Comparison of ENCODE assay signal across 21 mouse cellular contexts in genomic region chr3:100559431-100559830, GRCm38 (mm10).
DNase-seq lines count a peak whose midpoint lies in the region; ATAC-seq and TF ChIP-seq lines count a peak whose summit lies in the region.
"Had no signal": no experiment of that assay in that cellular context is flagged by ENCODE, and none has a peak within 500 bp of the region (broad histone marks: within the 10 kb centered on the region; RNA-seq: fewer than 3 reads in every experiment).

No protein-coding gene starts in this region.

- no peaks in the 10 kb centered on the region for H3K36me3 ChIP-seq in spleen, adult 2 months (ENCODE audit: control insufficient read depth, insufficient read depth, low read length)
- no peaks in the 10 kb centered on the region for H3K36me3 ChIP-seq in midbrain, embryonic 11.5 days (ENCODE audit: control insufficient read depth, insufficient read depth, low read length)
- H3K36me3 ChIP-seq: intestine, embryonic 15.5 days had no signal

- no peak for DNase-seq in spleen, adult 2 months (ENCODE audit: low read depth in 1 of 2, low spot score in 2 of 2)
- no peak for DNase-seq in spleen, postnatal 4 days (ENCODE audit: low spot score in 2 of 2)
- DNase-seq in NIH3T3 (ENCODE audit: low read depth), result peak; percentile 55
- peak; percentile 47 for DNase-seq in induced T-regulatory cell, adult 2 months (ENCODE audit: low read depth)
- no peak for DNase-seq in right cerebral cortex, postnatal 36 days (ENCODE audit: low spot score in 2 of 2)
- no peak for DNase-seq in midbrain, embryonic 11.5 days (ENCODE audit: low spot score, missing footprints)
- DNase-seq in testis, postnatal 10 days (ENCODE audit: low spot score), result no peak
- DNase-seq: adrenal gland, adult 8-10 months; adrenal gland, postnatal 36 days; cerebellum, adult 9-10 months; cerebellum, postnatal 36 days; gastrocnemius, adult 2 months; gastrocnemius, postnatal 25 days had no signal

- no peak overlapping the region for H3K4me3 ChIP-seq in spleen, adult 2 months (ENCODE audit: extremely low read depth, insufficient read depth, insufficient read length)
- no peak overlapping the region for H3K4me3 ChIP-seq in midbrain, embryonic 11.5 days (ENCODE audit: low read depth, low read length)
- H3K4me3 ChIP-seq: embryonic facial prominence, embryonic 13.5 days; forebrain, embryonic 10.5 days; gastrocnemius, adult 2 months; heart, embryonic 13.5 days; hindbrain, embryonic 13.5 days; intestine, embryonic 15.5 days had no signal

- no peak overlapping the region for H3K4me2 ChIP-seq in midbrain, embryonic 11.5 days
- H3K4me2 ChIP-seq: embryonic facial prominence, embryonic 13.5 days; heart, embryonic 13.5 days; hindbrain, embryonic 13.5 days; intestine, embryonic 15.5 days had no signal

- peak overlapping the region; percentile 46 for H3K27ac ChIP-seq in spleen, adult 2 months (ENCODE audit: insufficient read depth, low read length)
- no peak overlapping the region for H3K27ac ChIP-seq in midbrain, embryonic 11.5 days (ENCODE audit: low read depth, low read length)
- H3K27ac ChIP-seq: embryonic facial prominence, embryonic 13.5 days; forebrain, embryonic 10.5 days; gastrocnemius, adult 2 months; heart, embryonic 13.5 days; hindbrain, embryonic 13.5 days; hindbrain, postnatal 0 days; intestine, embryonic 15.5 days had no signal

- no peaks in the 10 kb centered on the region for H3K27me3 ChIP-seq in spleen, adult 2 months (ENCODE audit: control insufficient read depth, insufficient read depth, low read length)
- no peaks in the 10 kb centered on the region for H3K27me3 ChIP-seq in midbrain, embryonic 11.5 days (ENCODE audit: control insufficient read depth, insufficient read depth, low read length)
- H3K27me3 ChIP-seq: CH12.LX; embryonic facial prominence, embryonic 13.5 days; heart, embryonic 13.5 days; hindbrain, embryonic 13.5 days; intestine, embryonic 15.5 days had no signal

- H3K9ac ChIP-seq in midbrain, embryonic 11.5 days (ENCODE audit: low read length), result no peak overlapping the region
- H3K9ac ChIP-seq: embryonic facial prominence, embryonic 13.5 days; heart, embryonic 13.5 days; hindbrain, embryonic 13.5 days; intestine, embryonic 15.5 days had no signal

- no peak for ATAC-seq in midbrain, embryonic 11.5 days (ENCODE audit: low FRiP score)
- ATAC-seq: forebrain, embryonic 14.5 days; hindbrain, postnatal 0 days; intestine, embryonic 15.5 days had no signal

- H3K4me1 ChIP-seq in spleen, adult 2 months (ENCODE audit: control insufficient read depth, insufficient read depth, insufficient read length), result peaks cover 6% of the 10 kb centered on the region; the same call in 1 of the 2 replicates
- H3K4me1 ChIP-seq in midbrain, embryonic 11.5 days (ENCODE audit: control insufficient read depth, insufficient read depth, low read length), result no peaks in the 10 kb centered on the region
- H3K4me1 ChIP-seq: embryonic facial prominence, embryonic 13.5 days; forebrain, embryonic 10.5 days; hindbrain, embryonic 13.5 days; intestine, embryonic 15.5 days had no signal

- 95% methylated on average over 7 of the region's 7 CpGs for whole genome bisulfite sequencing in spleen, adult 2 months
- 95% methylated on average over 7 of the region's 7 CpGs for WGBS in midbrain, embryonic 11.5 days

- no peak for TF ChIP-seq CTCF in spleen, adult 2 months (IDR thresholded peaks at IDR 0.05; ENCODE audit: extremely low read depth, insufficient read depth, insufficient read length, insufficient replicate concordance)

- no peaks in the 10 kb centered on the region for H3K9me3 ChIP-seq in midbrain, embryonic 11.5 days (ENCODE audit: control insufficient read depth, low read length)
- H3K9me3 ChIP-seq: embryonic facial prominence, embryonic 13.5 days; forebrain, embryonic 10.5 days; heart, embryonic 13.5 days; hindbrain, embryonic 13.5 days; intestine, embryonic 15.5 days had no signal

- TF ChIP-seq POLR2A in spleen, adult 2 months (IDR thresholded peaks at IDR 0.05; ENCODE audit: low read depth, low read length), result no peak

Comparison
In these comparisons a context has a peak if more than half of its experiments do, and no peak if none do; other contexts are left out.
1. DNase-seq: peak in NIH3T3 (single experiment) and induced T-regulatory cell, adult 2 months (single experiment); none in spleen, adult 2 months (0 of 2), spleen, postnatal 4 days (0 of 2), right cerebral cortex, postnatal 36 days (0 of 2), midbrain, embryonic 11.5 days (single experiment) and testis, postnatal 10 days (single experiment).